25 mouse cellular contexts compared by ENCODE assay signal in the genomic region with DNA sequence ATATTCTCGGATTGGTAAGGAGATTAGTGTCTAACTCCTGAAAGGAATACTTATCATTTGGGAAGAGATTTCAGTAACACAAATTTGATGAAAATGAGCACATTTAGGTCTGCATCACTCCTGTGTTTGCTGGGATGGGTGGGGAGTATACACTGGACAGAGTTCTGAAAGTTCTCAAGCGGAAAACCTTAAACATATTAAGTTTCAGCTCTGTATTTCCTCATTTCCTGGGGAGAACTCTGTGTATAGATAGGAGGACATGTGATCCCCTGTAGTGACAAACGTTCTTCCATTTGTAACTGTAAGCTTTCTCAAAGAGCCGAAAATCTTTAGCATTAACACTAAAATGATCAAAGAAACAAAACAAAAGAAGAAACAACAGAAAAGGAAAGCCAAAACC.
"Had no signal": no experiment of that assay in that cellular context is flagged by ENCODE, and none has a peak within 500 bp of the region (broad histone marks: within the 10 kb centered on the region; RNA-seq: fewer than 3 reads in every experiment).

No protein-coding gene starts in this region.

- H3K36me3 ChIP-seq: limb, embryonic 12.5 days; limb, embryonic 15.5 days; lung, embryonic 15.5 days; midbrain, embryonic 10.5 days; midbrain, embryonic 13.5 days had no signal

- DNase-seq: kidney, adult 2 months; kidney, postnatal 36 days; layer of hippocampus, postnatal 36 days; liver, postnatal 0 days; lung, postnatal 10 days; lung, postnatal 36 days; right cerebral cortex, postnatal 25 days; spleen, adult 18-20 months; thymus, adult 2 months; thymus, postnatal 14 days; thymus, postnatal 4 days had no signal

- ATAC-seq: inflammation-experienced regulatory T-cells, adult 6 months; intestine, embryonic 16.5 days; liver, postnatal 0 days; midbrain, embryonic 13.5 days; midbrain, embryonic 16.5 days had no signal

- H3K27ac ChIP-seq: left cerebral cortex, adult 2 months; limb, embryonic 12.5 days; limb, embryonic 15.5 days; liver, embryonic 14.5 days; lung, embryonic 15.5 days; midbrain, embryonic 10.5 days; midbrain, embryonic 13.5 days; stomach, postnatal 0 days had no signal

- H3K4me2 ChIP-seq: limb, embryonic 12.5 days; limb, embryonic 15.5 days; liver, embryonic 11.5 days; lung, embryonic 15.5 days; midbrain, embryonic 13.5 days had no signal

- H3K4me3 ChIP-seq: left cerebral cortex, adult 2 months; limb, embryonic 12.5 days; limb, embryonic 15.5 days; lung, embryonic 15.5 days; megakaryocyte, embryonic 14.5 days; midbrain, embryonic 10.5 days; midbrain, embryonic 13.5 days; myocyte had no signal

- H3K9me3 ChIP-seq: limb, embryonic 12.5 days; limb, embryonic 15.5 days; lung, embryonic 15.5 days; midbrain, embryonic 10.5 days; midbrain, embryonic 13.5 days had no signal

- H3K4me1 ChIP-seq: limb, embryonic 12.5 days; limb, embryonic 15.5 days; lung, embryonic 15.5 days; midbrain, embryonic 10.5 days; midbrain, embryonic 13.5 days had no signal

- H3K9ac ChIP-seq: limb, embryonic 12.5 days; limb, embryonic 15.5 days; liver, embryonic 14.5 days; liver, postnatal 0 days; lung, embryonic 15.5 days; midbrain, embryonic 13.5 days had no signal

- H3K27me3 ChIP-seq: limb, embryonic 12.5 days; limb, embryonic 15.5 days; lung, embryonic 15.5 days; megakaryocyte, embryonic 14.5 days; midbrain, embryonic 13.5 days had no signal
